Mouse (Mus musculus) stomach, postnatal 0 days (tissue): ENCODE results near the gene Cpeb4.

Experiments
- CTCF ChIP-seq: IDR thresholded peaks from 2 replicates; pipeline ENCODE4 v1.5.1; 2016; ENCODE audit warnings: antibody characterized with exemption, low read depth, mild to moderate bottlenecking, moderate library complexity
- EP300 ChIP-seq: optimal IDR thresholded peaks from 2 replicates; pipeline ENCODE3; 2016; ENCODE audit warnings: antibody characterized with exemption

DNA sequence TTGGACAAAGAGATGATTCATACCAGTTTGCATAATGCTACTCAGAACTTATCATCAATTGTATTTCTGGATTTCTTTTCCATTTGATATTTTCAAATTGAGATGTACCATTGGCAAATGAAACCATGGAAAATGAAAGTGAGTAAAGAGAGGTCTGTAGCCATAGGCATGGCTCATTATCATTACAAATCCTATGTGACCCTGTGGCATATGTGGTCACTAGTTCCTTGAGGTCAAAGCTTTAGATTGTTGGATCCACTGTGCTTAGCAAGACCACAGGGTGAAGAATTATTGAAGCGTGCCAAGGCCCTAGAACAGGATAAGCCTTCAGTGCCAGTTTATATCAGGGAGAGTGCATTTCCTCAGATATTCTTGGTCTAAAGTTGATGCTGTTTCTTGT lies 45.8 kb downstream of the Cpeb4 start:
- no peak for TF ChIP-seq CTCF
- TF ChIP-seq EP300: no peak
